Mouse (Mus musculus): ENCODE results near the gene Mn1.

Gene Mn1

GRCm38 (mm10) chr5:111416591-111417374 lies at the start of gene Mn1:
Gene Mn1 (plus strand): TSS chr5:111417362.
- peak; percentile 79 for DNase-seq (ENCODE audit: low spot score)

- no peak for DNase-seq (ENCODE audit: low spot score)
Observed at GRCm38 (mm10) chr5:111367937-111368517, 49.1 kb upstream of the Mn1 start.

- no peak for DNase-seq (ENCODE audit: low spot score)
Observed at GRCm38 (mm10) chr5:111368576-111368975, 48.6 kb upstream of the Mn1 start.

DNA sequence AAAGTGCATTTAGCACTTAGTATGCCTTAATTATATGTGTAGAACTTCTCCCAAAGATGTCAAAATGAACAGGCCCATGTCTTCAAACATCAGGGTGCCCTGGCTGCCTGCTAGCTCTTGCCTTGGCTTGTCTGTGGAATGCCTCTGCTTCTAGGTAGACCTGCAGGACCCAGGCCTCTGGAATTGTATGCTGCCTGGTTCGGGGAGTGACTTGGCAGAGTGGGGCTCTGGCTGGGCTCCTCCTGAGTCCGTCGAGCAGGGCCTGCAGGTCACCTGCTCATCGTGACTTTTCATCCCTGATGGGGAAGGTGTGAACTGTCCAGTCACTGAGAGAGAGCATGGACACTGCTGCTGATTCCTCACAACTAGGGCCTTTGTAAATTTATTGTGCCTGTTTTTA lies 41.5 kb upstream of the Mn1 start:
- no peak for DNase-seq (ENCODE audit: low spot score)

GRCm38 (mm10) chr5:111376276-111377020 lies 40.7 kb upstream of the Mn1 start:
- no peak for DNase-seq (ENCODE audit: low spot score)

- no peak for DNase-seq (ENCODE audit: low spot score)
Observed at GRCm38 (mm10) chr5:111378126-111378993, 38.8 kb upstream of the Mn1 start.

DNA sequence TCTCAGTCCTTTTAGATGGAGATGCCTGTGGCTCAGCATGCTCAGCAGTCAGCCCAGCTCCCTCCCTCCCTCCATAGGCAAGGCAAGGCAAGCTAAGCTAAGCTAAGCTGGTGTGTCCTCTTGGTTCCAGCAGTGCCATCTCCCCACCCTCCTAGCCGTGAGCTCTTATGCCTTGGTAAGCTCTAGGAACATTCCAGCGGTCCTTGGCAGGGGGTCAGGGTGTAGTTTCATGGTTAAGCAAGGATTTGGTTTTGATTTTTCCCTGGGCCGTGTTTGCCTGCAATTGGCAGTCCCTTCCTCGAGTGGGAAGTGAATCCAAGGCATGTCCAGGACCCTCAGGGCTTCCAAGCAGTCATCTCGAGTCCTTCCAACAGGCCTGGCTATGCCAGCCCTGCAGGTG lies 33.8 kb upstream of the Mn1 start:
- no peak for DNase-seq (ENCODE audit: low spot score)

DNA sequence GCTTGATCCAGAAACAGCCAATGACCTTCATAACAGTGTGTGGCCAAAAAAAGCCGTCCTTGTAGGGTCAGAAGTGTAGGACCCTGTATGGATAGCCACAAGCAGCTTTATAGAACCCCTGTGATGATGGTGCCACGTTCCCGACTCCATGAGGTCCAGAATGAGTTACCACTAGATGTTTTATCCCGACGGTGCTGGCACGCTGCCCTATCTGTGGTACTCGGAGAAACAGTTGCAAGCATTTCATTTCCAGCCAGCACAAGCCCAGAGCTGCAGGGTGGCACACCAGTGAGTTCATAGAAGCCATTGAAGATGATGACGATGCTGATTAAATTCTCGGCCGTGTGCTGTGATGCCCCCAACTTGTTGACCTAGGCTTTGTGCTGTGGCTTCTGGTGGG lies 26.3 kb upstream of the Mn1 start:
- no peak for DNase-seq (ENCODE audit: low spot score)

GRCm38 (mm10) chr5:111391485-111391884 lies 25.7 kb upstream of the Mn1 start:
- no peak for DNase-seq (ENCODE audit: low spot score)

DNA sequence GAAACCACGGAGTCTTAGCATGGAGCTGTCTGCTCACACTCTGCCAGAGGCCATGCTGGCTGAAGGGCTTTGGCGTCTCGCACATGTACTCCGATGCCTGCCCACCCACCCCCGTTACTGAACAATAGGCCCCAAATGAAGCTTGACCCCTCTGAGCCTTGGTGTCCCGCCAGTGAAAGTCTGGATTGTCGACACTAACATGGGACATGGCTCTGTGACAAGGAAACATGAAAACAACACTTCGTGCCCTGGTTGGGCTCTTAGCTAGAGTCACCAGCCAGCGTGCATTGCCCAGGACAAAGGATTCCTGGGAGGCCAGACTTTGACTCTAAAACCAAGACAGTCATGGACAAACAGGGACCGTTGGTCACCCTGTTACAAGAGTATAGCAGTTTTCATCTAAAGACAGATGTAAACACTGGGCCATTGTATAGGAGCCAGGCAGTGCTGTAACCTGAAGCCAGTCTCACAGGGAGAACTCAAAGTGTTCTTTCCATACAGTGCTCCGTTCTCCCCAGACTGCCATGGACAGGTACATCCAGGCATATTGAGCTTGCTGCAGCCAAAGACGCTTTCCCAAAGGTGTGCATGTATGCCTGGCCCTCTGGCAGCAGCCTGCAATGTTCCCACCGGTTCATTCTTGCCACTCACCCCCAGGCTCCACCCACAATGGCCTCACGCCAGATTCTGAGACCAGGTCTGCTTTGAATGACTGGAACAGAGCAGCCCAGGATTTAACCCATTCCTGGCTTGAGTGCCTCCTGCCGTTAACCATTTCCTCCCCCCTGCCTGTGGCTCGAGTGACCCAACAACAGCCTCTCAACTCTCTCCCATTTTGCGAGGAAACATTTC lies 23.6 kb upstream of the Mn1 start:
- DNase-seq (ENCODE audit: low spot score), result peak; percentile 55

DNA sequence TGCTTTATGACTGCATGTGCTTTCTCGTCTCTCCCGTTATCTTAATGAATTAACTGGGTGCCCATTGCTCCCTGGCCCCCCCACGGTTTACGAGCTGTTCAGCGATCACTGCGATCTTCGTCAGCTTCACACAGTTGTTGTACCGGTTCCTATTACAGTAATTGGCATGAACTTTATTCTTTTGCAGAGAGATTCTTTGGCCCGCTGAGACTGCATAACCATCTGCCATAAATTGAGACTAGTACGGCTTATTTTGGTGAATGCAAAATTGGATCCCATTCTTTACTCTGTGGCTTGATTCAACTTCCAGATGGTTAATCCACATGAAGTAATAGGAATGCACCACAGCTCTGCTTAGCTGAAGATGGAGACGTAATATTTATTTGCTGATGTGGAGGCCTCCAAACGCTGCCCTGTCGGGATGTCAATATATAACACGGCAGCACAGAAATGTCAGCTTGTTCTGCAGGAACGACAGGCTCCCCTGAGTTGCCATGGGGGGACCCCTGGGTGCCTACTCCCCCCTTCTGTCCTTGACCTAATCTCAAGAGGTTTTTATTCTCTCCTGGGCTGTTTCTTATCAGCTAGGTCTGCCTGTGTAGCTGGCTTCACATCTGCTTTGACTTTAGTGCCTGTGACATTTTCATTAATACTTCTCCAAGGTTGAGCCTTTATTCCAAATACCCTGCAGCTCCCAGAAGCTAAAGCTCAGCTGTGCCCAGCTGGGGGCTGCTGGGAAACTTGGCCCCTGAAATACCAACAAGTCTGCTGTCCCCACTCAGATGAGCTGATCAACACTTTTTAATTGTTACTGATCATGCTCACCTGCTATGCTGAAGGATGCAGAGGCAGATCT lies 22.7 kb upstream of the Mn1 start:
- no peak for DNase-seq (ENCODE audit: low spot score)

DNA sequence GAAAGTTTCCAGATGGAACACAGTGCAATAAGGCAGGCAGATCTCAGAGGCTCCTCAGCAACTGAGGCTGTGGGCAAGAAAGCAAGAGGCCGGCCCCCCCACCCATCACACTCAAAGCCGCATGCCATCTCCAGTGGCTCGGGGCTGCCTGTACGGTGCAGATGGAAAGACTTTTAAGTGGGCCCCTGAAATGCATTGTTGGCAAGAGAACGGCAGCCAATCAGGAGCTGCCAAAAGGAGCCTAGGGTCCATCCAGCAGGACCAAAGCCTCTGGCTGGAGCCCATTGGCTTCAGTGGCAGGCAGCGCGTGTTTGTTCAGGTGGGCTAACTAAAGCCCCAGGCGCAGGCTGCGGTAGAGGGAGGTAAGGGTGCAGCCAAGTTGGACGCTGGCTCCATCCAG lies 21.4 kb upstream of the Mn1 start:
- no peak for DNase-seq (ENCODE audit: low spot score)

DNA sequence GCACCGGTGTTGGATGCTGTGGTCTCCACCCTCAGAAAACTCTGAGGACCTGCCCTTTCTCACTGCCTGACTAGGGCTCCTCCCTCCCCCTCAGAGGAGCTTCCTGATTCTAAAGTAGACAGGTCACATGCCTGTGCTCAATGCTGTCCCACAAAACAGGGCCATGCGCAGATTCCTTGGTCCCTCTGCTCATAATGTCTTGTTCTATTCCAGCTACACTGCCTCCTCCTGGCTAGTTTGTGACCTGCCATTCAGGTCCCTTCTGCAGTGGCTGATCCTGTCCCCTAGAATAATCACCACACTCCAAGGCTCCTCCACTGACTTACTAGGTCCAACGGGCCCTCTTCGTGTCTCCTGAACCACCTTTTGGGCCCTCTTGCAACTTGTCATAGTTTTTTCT lies 21.0 kb upstream of the Mn1 start:
- no peak for DNase-seq (ENCODE audit: low spot score)

DNA sequence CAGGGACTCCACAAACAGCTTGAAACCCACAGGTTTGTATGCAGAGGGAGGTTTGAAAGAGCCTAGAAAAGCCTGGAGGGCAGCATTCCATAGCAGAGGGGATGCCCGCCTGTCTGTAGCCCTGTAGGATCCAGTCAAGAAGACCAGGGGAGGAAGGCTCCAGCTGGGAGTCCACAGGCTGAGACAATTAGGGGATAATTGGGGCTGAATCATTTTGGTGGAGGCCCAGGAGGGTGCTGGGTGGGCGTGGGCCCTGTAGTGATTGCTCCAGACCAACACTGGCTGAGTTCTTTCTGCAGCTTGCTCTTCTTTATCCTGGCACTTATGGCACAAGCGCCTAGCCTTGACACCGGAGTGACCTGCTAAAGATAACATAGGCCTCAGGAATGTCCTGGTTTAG lies 18.7 kb upstream of the Mn1 start:
- no peak for DNase-seq (ENCODE audit: low spot score)

GRCm38 (mm10) chr5:111399271-111399670 lies 17.9 kb upstream of the Mn1 start:
- DNase-seq (ENCODE audit: low spot score), result no peak

DNA sequence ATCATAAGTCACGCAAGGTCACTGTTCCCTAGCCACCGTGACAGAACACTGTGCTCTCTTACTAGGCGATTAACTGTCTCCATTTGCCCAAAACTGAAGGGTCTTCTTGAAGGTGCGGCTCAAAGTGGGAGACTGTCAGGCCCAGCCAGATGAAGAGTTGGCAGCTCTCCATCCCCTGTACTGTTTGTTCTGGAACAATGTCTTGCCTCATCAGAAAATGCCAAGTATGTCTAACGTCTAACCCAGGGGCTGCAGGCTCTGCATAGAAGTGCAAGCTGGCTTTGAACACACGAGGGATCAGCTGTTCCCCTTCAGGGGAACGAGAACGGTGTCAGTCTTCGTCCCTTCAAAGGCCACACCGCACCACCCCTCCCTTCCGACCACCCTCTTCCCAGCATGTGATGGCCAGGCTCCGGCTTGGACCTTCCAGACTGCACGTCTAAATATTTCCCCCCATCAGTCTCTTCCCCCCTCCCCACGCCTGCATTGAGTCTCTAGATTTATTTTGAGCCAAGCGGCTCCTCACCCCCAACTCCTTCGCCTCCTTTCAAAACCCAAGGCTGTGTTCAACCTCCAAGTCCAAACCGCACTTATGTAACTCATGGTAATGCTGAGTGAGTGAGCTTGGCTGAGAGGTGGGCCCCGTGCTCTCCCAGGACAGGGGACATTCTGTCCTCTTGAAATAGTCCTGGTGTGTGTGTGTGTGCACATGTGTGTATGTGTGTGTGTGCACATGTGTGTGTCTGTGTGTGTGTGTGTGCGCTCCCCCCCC lies 15.1 kb upstream of the Mn1 start:
- DNase-seq (ENCODE audit: low spot score), result no peak

GRCm38 (mm10) chr5:111402651-111402996 lies 14.5 kb upstream of the Mn1 start:
- DNase-seq (ENCODE audit: low spot score), result no peak

- no peak for DNase-seq (ENCODE audit: low spot score)
Observed at GRCm38 (mm10) chr5:111404721-111405120, 12.4 kb upstream of the Mn1 start.

DNA sequence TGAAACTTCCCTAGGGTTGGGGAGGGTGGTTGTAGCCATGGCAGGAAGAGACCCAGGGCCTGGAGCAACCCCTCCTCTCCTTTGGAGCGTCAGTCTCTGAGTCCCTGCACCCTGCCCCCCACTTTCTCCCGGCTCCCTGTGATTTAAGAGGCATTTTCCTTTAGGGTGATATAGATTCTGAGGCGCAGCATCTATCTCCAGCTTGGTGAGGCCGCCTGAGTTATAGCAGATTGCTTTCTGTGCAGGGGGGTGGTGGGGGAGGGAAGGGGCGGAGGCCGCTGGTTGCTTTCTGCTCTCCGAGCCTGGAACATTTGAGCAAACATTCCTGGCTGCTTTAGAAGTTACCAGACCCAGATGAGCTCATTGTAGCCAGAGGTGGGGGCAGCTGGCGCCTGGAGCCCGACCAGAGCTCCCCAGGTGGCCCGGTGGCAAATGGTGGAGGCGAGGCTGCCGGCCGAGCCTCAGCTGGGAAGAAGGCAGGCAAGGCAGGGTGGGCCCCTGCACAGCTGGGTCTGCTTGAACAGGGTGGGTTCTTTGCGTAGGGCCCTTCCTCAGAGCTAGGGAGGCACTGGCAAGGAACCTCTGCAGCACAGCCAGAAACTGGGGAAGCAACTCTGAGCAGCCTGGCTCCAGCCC lies 8.6 kb upstream of the Mn1 start:
- DNase-seq (ENCODE audit: low spot score), result no peak

All from ovary, postnatal 14 days (tissue).